Mouse (Mus musculus) T-cell, adult 2 months (primary cell): ENCODE data around the gene Creld2.
A peak's percentile ranks its signal among the peaks of the same experiment; 100 is the strongest.
"Not testable (repeated sequence)": the region's sequence is repeated elsewhere in the genome, so short reads cannot be mapped to it uniquely, and the experiment has no call there.

Experiments
- DNase-seq: peaks from one replicate; pipeline ENCODE4 v3.0.0; 2022; ENCODE audit warnings: low spot score

The Creld2 gene

GRCm38 (mm10) chr15:88819026-88819905 is at the start of gene Creld2, which contains the start of gene Alg12:
TSS of gene Creld2 (plus strand) at chr15:88819646.
TSS of gene Alg12 (minus strand) at chr15:88819318.
- DNase-seq: peak; percentile 100

GRCm38 (mm10) chr15:88774630-88775029 is 44.8 kb upstream of the Creld2 start:
- DNase-seq: not testable (repeated sequence)

GRCm38 (mm10) chr15:88792140-88792850 is 27.2 kb upstream of the Creld2 start:
- DNase-seq: no peak

GRCm38 (mm10) chr15:88794729-88795128 is 24.7 kb upstream of the Creld2 start:
- DNase-seq: not testable (repeated sequence)

- no peak for DNase-seq
Observed at GRCm38 (mm10) chr15:88799950-88800371, 19.5 kb upstream of the Creld2 start.

GRCm38 (mm10) chr15:88800921-88801354 is 18.5 kb upstream of the Creld2 start:
- DNase-seq: no peak

- no peak for DNase-seq
Observed at GRCm38 (mm10) chr15:88801903-88802302, 17.5 kb upstream of the Creld2 start.

- DNase-seq: no peak
Observed at GRCm38 (mm10) chr15:88802348-88802747, 17.1 kb upstream of the Creld2 start.

- DNase-seq: no peak
Observed at GRCm38 (mm10) chr15:88808121-88808520, 11.3 kb upstream of the Creld2 start.

- no peak for DNase-seq
Observed at GRCm38 (mm10) chr15:88810369-88810768, 9.1 kb upstream of the Creld2 start.

GRCm38 (mm10) chr15:88813262-88813661 is 6.2 kb upstream of the Creld2 start:
- no peak for DNase-seq

- DNase-seq: not testable (repeated sequence)
Observed at GRCm38 (mm10) chr15:88813873-88814272, 5.6 kb upstream of the Creld2 start.

GRCm38 (mm10) chr15:88814411-88815047 is 4.9 kb upstream of the Creld2 start:
- no peak for DNase-seq

GRCm38 (mm10) chr15:88815196-88815700 is 4.2 kb upstream of the Creld2 start:
- no peak for DNase-seq

GRCm38 (mm10) chr15:88819906-88820303 is 459 bp downstream of the Creld2 start:
- no peak for DNase-seq

- no peak for DNase-seq
Observed at GRCm38 (mm10) chr15:88821403-88821802, 2.0 kb downstream of the Creld2 start.

GRCm38 (mm10) chr15:88822513-88822912 is 3.1 kb downstream of the Creld2 start:
- DNase-seq: no peak

GRCm38 (mm10) chr15:88823376-88823775 is 3.9 kb downstream of the Creld2 start:
- DNase-seq: no peak

GRCm38 (mm10) chr15:88827466-88827865 is 8.0 kb downstream of the Creld2 start:
- DNase-seq: no peak

- peak; percentile 36 for DNase-seq
Observed at GRCm38 (mm10) chr15:88827991-88828799, 8.7 kb downstream of the Creld2 start.
